Mouse (Mus musculus) myocyte (in vitro differentiated cells): ENCODE measurements around the gene Ly86.

Source experiments
- E2F4 ChIP-seq: IDR thresholded peaks from one replicate; pipeline ENCODE4 v1.6.1; 2011; ENCODE audit warnings: mild to moderate bottlenecking, control low read depth, moderate library complexity; ENCODE audit not compliant: insufficient read depth
- POLR2A ChIP-seq: IDR thresholded peaks from one replicate; pipeline ENCODE4 v1.6.1; 2011; ENCODE audit warnings: low read depth, mild to moderate bottlenecking, control low read depth, moderate library complexity; ENCODE audit not compliant: insufficient read length
- TCF12 ChIP-seq: IDR thresholded peaks from one replicate; pipeline ENCODE4 v1.6.1; 2011; ENCODE audit warnings: mild to moderate bottlenecking, control low read depth; ENCODE audit not compliant: poor library complexity, insufficient read depth, severe bottlenecking

GRCm38 (mm10) chr13:37329747-37330146, 15.3 kb upstream of the Ly86 start:
- no peak for TF ChIP-seq E2F4
- no peak for TF ChIP-seq POLR2A
- no peak for TF ChIP-seq TCF12
